Mouse (Mus musculus) adrenal gland, adult 8-10 months (tissue): ENCODE measurements around the gene Gm17359. TPM values are rescaled to one million over a fixed set of nuclear protein-coding genes. Genes with fewer than 3 reads are reported as not detected.

ENCODE experiments used
- DNase-seq: peaks from one replicate; pipeline ENCODE4 v3.0.0; 2022
- total RNA-seq, 4 experiments: library from RNA; stranded (reverse); gene quantifications; 2 replicates each; pipeline ENCODE4 v1.2.4; 2022

The Gm17359 gene
- total RNA-seq, 4 experiments from 2014 or later = not detected

- no peak for DNase-seq
Observed at GRCm38 (mm10) chr3:79484286-79485063, 148.0 kb downstream of the Gm17359 start.

- no peak for DNase-seq
Observed at GRCm38 (mm10) chr3:79488025-79488424, 151.6 kb downstream of the Gm17359 start.

GRCm38 (mm10) chr3:79490102-79490501, 153.6 kb downstream of the Gm17359 start:
- no peak for DNase-seq

- no peak for DNase-seq
Observed at GRCm38 (mm10) chr3:79491614-79492013, 155.2 kb downstream of the Gm17359 start.

GRCm38 (mm10) chr3:79493064-79493463, 156.6 kb downstream of the Gm17359 start:
- no peak for DNase-seq

GRCm38 (mm10) chr3:79494028-79494427, 157.6 kb downstream of the Gm17359 start:
- no peak for DNase-seq

GRCm38 (mm10) chr3:79495151-79495550, 158.7 kb downstream of the Gm17359 start:
- no peak for DNase-seq

GRCm38 (mm10) chr3:79496668-79497067, 160.2 kb downstream of the Gm17359 start:
- DNase-seq = no peak

GRCm38 (mm10) chr3:79500279-79500678, 163.8 kb downstream of the Gm17359 start:
- no peak for DNase-seq

GRCm38 (mm10) chr3:79501166-79501728, 164.8 kb downstream of the Gm17359 start:
- DNase-seq = no peak

Other genes starting within 250 kb of the Gm17359 start
- gene Rapgef2, start 50.1 kb upstream of the Gm17359 start, total RNA-seq = 10 to 100 TPM; 21.3 to 32.2 (median 26.2) TPM
- gene Fnip2, start 231.1 kb downstream of the Gm17359 start, total RNA-seq = 10 to 100 TPM in 3 of 4 experiments, 1 to 10 TPM in 1; 9.1 to 13.0 (median 10.3) TPM